In genomic region chr10:92821499-92821898, GRCm38 (mm10) we compare ENCODE assay signal across 18 mouse cellular contexts.
"Had no signal": no experiment of that assay in that cellular context is flagged by ENCODE, and none has a peak within 500 bp of the region (broad histone marks: within the 10 kb centered on the region; RNA-seq: fewer than 3 reads in every experiment).

No protein-coding gene starts in this region.

- H3K9ac ChIP-seq: midbrain, embryonic 12.5 days; neural tube, embryonic 13.5 days; neural tube, embryonic 15.5 days had no signal

- H3K27me3 ChIP-seq: midbrain, embryonic 12.5 days; neural tube, embryonic 13.5 days; neural tube, embryonic 15.5 days had no signal

- H3K4me1 ChIP-seq: midbrain, embryonic 12.5 days; neural tube, embryonic 13.5 days; neural tube, embryonic 15.5 days had no signal

- H3K4me3 ChIP-seq: midbrain, embryonic 10.5 days; midbrain, embryonic 12.5 days; myocyte; neural tube, embryonic 13.5 days; neural tube, embryonic 15.5 days had no signal

- H3K9me3 ChIP-seq: midbrain, embryonic 10.5 days; midbrain, embryonic 12.5 days; neural tube, embryonic 13.5 days; neural tube, embryonic 15.5 days had no signal

- H3K36me3 ChIP-seq: midbrain, embryonic 10.5 days; midbrain, embryonic 12.5 days; neural tube, embryonic 13.5 days; neural tube, embryonic 15.5 days had no signal

- DNase-seq: lung, adult 18-20 months; lung, postnatal 10 days; lung, postnatal 4 days; midbrain, embryonic 14.5 days; retina, postnatal 1 day; right cerebral cortex, adult 18-20 months; right cerebral cortex, postnatal 25 days; right cerebral cortex, postnatal 4 days; spleen, adult 18-20 months; thymus, adult 18-20 months; thymus, postnatal 25 days; thymus, postnatal 4 days had no signal

- ATAC-seq: midbrain, embryonic 16.5 days had no signal

- H3K27ac ChIP-seq: midbrain, embryonic 10.5 days; midbrain, embryonic 12.5 days; neural tube, embryonic 13.5 days; neural tube, embryonic 15.5 days had no signal

- H3K4me2 ChIP-seq: midbrain, embryonic 12.5 days; neural tube, embryonic 13.5 days; neural tube, embryonic 15.5 days had no signal
